Mouse (Mus musculus): ENCODE measurements around the gene Uox.

Uox gene

DNA sequence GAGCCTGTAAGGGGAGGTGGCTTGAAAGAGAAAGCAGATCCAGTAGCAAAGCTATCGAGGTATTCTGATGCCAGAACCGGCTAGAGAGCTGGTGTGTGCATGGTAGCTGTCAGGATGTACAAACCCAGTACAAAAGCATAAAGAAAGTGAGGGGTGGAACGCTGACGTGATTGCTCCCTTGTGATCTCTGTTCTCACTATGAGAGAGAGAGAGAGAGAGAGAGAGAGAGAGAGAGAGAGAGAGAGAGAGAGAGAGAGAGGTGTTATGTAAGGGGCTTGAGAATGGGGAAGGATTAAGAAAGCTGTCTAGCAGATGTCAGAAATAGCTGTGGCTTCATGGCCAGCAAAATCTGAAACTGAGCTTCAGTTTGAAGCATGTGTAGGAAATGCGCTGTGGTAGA is 13.7 kb downstream of the Uox start:
- no peak for DNase-seq (ENCODE audit: low read depth, low spot score)

DNA sequence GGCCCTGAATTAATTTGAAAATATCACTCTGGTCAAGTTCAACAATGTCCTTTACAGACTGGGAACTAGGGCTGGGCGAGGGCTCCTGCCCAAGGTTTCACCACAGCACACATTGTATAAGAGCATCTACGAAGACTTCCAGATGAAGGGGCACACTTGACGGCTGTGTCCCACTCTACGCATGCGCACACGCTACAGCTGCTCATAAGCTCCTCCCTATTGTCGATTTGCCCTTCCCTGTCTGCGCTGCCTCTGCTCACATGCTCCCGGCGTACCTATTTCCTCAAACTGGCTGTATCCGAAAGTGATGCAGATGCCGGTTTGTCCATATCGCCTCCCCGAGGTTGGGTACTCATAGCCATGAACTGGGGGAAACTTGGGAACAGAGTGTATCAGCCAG is 16.4 kb downstream of the Uox start:
- DNase-seq (ENCODE audit: low read depth, low spot score): no peak

DNA sequence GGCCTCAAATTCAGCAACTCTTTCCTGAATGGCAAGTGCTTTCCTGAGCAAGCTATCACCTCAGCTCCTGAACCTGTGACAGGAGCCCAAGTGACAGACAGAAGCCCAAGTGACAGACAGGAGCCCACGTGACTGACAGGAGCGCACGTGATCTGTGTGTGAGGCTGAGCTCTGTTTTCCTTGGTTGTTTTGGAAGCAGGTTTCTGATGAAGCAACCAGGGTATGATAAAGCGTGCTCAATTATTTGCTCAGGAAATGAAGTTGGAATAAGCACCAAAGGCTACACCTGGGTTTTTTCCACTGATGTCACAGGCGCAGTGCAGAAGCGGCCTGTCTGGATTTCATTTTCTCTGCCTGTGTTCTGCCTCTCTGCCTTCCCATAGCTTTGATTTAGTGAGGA is 19.3 kb downstream of the Uox start:
- DNase-seq (ENCODE audit: low read depth, low spot score): no peak

DNA sequence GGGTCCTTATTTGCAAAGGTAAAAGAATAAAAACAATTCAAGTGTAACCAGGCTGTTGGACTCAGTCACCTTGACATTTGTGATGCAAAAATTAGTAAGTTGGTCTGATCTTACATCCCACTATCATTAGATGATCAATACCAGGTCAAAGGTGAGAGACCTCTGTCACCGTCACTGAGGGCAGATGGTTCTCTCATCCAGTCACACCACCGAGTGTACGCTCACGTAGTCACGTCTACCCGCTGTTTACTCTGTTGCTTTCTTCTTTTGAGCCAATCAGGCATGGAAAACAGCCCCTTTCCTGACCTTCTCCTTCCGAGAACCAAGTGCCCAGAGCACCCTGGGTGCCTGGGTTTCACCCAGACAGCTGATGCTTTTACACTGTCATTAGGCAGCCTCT is 20.9 kb downstream of the Uox start:
- DNase-seq (ENCODE audit: low read depth, low spot score): no peak

DNA sequence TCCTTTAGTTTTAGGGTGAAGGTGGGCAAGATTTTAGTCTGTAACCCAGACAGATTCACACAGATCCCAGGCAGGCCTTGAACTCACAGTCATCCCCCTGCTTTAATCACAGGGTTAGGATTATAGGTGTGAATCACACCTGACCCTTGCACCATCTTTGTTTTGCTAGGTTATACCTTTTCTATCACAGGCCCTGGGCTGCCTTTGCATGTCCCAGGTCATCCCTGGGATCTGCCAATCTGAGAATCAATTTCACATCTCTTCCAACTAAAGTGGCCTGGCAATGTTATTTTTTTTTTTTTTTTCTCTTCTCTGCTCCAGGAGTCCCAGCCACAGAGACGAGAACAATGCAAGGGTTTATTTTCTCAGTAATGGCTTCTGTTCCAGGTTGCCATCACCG is 21.4 kb downstream of the Uox start:
- DNase-seq (ENCODE audit: low read depth, low spot score): no peak

DNA sequence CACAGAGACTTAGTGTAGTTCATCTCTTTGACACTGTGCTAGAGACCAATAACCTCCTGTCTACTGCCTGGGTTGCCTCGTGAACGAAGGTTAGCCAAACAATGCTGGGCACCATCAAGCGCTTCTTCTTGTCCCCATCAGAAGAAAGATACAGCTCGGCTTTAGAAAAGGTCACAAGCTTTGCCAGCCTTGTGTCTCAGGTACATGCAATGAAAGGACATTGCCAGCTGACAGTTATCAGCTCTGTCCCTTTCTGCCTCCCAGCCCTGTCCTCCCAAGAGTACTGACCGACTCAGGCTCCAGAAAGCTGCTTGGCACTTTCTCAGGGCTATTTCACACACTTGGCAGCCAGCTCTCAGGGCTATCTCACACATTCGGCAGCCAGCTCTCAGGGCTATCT is 25.2 kb downstream of the Uox start:
- no peak for DNase-seq (ENCODE audit: low read depth, low spot score)

DNA sequence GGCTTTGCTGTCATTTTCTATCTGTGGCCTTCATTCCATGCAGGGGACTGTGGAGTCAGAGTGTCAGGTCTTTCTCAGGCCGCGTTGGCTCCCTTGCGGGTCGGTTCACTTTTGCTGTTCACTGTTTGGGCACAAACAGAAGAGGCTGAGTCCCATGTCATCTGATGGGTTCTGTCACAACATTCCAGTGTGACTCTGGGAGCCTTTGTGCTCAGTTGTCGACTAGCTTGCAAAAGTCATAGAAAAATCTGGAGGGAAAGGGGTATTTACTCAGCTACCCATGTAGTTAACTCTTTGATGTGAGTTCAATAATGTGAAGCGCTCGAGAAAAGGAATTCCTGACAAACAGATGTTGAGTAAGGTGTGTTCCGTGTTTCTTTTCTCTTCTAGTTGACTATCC is 26.2 kb downstream of the Uox start:
- DNase-seq (ENCODE audit: low read depth, low spot score): no peak

DNA sequence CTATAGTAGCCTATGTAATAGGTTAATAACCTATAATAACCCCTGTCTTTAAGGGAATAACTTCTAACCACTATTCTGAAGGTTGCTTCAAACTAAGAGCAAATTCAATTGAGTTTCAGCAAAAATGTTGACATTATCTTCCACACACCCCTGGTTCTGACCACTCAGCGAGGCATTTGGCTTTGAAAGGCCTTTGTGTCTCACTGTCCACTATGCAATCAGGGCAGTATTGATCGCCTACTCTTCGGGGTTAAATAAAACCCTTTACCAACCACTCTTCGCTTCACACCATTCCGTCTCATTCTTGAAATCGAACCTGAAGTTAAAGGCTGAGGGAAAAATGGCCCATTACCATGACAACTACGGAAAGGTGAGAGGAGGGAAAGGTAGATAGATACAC is 26.6 kb downstream of the Uox start:
- DNase-seq (ENCODE audit: low read depth, low spot score): no peak

DNA sequence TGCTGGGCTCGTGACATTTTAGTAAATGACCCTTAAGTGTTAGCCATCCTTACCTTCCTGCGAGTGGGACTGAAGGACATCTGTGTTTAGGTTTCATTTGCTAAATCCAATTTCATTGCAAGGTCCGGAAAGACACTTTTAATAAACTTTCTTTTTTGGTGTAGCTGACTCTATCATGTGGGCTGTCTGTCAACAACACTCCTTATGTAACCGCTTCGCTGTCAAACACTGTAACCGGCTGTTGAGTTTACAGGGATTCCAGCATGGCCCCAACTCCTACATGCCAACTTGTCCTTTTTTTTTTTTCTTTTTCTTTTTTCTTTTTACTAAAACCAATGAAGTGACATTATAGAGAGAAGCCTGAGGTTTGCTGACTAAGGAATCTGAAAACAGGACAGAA is 28.2 kb downstream of the Uox start:
- no peak for DNase-seq (ENCODE audit: low read depth, low spot score)

DNA sequence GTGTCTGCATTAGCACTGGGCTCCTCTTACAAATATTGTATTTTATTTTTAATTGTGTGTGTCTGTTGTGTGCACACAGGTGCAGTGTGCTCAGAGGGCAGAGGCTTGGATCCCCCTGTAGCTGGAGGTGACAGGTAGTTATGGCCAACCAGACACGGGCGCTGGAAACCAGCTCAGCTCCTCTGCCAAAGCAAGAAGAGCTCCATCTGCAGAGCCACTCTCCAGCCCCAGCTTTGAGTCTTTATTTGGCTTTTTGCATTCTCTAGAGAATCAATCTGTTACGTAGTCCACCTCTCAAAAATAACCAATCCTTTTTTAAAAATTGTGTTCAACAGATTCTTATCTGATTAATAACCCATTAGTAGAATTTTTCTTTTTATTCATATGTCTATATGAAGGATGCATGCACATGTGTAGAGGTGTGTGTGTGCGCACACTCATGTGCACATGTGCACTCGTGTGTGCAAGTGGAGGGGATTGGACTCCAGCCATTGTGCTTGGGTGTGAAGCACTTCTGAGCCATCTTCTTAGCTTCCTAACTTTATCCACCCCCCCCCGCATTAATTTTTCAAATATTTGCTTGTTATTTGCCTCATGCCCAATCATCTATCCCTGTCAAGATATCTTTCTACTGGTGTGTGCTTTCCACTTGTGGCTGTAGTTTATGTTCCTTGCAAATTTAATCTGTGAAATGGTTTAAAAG is 29.1 kb downstream of the Uox start:
- DNase-seq (ENCODE audit: low read depth, low spot score): no peak

DNA sequence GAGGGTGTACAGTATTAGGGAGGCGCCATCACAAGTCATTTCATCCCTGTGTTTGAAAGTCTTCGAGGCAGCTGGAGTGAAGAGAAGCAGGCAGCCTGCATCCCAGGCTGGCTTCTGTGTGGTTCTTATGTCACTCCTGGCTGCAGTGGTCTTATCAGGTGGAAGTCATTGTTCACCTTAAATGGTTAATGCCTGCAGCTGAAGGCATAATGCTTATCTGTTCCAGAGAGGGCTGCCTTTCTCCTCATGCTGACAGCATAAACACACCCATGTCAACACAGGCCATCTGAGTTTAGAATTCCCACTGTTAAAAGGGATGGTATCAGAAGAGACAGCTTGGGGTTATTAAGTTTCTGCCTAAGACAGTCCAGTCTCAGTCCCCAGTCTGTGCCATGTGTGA is 31.0 kb downstream of the Uox start:
- DNase-seq (ENCODE audit: low read depth, low spot score): no peak

DNA sequence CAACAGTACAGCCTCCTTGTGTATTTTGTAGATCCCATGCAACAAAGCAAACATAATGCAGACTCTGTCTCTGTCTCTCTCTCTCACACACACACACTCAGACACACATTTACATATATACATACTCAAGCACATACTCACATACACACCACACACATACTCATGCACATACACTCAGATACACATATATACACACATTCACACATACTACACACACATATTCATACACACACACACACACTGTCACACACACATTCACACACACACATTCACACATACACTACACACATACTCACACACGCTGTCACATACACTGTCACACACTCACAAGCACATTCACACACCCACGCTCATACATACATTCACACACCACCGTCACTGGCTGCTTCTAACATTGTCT is 32.3 kb downstream of the Uox start:
- no peak for DNase-seq (ENCODE audit: low read depth, low spot score)

DNA sequence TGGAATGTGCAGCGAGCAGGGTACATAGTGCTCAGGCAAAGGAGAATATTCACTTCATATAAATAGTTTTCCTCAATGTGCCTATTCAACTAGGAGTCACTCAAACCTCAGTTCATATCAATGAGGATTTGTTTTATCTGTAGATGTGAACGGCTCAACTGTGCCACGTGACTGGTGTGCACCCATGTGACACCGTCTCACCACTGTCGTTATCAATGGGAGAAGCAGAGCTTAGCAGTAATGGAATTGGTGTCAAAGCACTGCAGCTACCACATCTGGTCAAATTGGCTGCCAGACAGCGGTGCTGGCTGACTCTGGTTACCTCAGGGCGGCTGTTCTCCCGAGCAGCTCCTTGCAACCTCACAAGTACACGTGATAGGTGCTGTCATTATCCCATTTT is 34.4 kb downstream of the Uox start:
- no peak for DNase-seq (ENCODE audit: low read depth, low spot score)

DNA sequence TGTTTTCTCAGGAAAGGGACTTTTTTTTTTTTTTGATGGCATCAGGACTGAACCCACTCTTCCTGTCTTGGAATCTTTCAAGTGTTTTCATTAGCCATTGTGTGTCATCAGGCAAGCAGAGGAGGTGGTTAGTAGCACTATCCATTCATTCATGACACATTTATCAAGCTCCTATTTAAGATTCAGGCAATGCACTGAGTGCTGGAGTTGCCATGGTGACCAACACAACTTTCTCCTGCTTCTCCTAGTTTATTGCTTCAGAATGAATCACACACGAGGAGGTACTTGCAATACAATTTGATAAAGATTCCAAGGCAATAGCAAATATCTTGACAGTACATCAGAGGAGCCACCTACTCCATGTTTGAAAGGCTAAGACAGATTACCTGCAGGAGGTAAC is 37.1 kb downstream of the Uox start:
- peak; percentile 18 for DNase-seq (ENCODE audit: low read depth, low spot score)

DNA sequence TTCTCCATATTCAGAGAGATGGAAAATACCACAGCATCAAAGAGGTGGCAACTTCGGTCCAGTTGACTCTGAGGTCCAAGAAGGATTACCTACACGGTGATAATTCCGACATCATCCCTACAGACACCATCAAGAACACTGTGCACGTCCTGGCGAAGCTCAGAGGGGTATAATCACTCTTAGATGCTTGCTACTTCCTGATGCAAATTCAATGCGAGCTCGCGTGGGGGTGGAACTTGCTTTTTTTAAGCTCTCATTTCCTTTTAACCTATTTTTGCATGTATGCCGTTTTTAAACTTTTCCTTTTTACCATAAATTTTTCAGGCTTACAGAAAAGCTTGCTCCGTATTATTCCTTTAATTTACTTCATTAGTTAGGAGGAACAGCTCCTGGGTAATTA is 40.1 kb downstream of the Uox start:
- DNase-seq (ENCODE audit: low read depth, low spot score): no peak

DNA sequence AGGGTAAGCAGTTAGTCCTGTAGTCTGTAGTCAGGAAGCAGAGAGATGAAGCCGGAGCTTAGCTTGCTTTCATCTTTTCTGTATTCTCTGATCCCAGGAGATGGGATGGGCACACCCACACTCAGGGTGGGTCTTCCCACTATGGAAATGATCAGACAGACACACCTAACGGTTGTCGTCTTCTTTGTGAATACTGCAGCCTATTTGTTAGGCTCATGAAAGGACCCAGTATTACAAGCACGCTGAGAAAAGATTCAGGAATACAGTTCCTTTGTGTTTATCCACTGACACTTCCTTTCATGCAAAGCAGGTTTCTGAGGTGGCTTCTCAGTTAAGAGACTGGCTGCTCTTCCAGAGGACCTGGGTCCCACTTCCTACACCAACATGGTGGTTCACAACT is 41.0 kb downstream of the Uox start:
- DNase-seq (ENCODE audit: low read depth, low spot score): no peak

DNA sequence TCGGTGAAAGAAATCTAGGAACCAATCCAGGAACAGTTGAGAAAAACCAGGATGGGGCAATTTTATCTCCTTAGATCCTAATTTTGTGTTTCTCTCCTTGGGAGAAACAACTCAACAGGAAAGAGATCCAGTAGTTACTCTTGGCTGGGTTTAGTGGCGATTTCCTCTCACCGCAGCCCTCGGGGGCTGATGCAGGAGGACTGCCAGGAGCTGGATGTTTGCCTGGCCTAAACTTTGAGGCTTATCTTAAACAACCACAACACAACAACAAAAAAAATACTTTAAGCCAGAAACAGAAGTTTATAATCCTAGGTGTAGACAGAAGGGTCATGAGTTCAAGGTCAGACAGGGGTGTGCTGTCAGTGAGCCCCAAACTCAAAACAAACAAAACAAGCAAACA is 41.6 kb downstream of the Uox start:
- no peak for DNase-seq (ENCODE audit: low read depth, low spot score)

DNA sequence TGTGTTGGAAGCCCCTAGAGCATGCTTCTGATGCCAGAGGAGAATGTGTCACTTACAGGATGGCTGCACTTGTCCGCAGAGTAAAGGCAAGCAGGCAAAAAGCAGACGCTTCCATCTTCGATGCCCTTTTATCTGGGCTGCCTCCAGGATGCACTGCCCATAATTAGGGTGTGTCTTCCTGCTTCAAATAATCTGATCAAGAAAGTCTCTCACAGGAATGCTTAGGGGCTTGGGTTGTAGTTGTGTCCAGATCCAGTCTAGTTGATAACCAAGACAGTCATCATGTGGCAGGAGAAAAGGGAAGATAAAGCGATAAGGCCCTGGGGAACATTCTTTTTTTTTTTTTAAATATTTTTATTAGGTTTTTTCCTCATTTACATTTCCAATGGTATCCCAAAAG is 45.3 kb downstream of the Uox start, which contains the start of gene Dnase2b:
Gene Dnase2b, minus strand, starts transcription at position 101 of the 400 bp plus-strand sequence.
- DNase-seq (ENCODE audit: low read depth, low spot score): no peak

DNA sequence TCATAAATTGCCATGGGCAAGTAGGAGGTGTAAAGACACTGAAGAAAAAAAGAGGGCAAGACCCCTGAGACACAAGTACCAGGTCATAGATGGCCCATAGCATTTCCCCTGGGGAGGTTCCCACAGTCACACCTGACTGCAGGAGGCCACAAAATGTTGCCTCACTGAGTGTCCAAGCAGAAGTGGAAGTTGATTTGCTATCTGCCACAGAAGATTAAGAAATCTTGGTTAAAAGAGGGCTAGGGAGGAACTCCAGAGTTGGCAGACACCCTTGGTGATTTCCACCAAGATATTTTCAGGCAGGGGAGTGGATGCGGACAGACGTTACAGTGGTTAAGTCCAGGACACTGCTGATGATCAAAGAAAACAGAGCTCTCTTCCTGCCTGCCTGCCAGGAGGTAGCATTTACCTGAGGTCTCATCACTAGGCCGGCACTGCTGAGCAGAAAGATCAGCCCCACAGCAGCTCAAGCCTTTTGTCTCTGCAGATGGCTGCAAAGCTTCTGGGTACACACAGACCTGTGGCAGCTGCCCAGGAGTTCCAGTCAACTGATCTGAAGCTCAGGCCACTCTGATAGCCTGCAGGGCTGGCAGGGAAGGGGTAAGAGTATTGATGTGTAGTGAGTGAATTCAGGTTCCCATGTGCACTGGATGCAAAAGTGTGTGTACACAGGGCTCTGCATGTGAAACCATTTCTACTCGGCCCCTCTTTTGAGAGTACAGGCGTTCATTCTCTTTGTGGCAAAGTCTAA is 46.5 kb downstream of the Uox start:
- DNase-seq (ENCODE audit: low read depth, low spot score): no peak

DNA sequence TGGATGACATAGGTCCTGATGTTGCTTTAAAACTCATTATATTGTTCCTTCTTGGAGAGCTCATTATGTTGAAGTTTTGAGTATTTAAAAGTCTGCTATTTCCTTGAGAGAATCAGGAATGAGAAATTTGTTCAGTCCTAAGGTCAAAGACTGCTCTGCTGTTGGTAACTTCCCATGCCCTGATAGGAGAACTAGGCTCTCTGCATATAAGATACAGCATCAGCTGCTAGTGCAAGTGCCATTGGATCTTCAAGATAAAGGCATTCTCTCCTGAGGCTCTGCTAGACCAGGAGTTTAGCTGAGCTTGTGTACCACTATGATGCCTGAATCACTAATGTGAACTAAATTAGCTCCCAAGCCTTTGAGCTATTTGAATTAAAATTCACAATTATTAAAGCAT is 47.7 kb downstream of the Uox start:
- no peak for DNase-seq (ENCODE audit: low read depth, low spot score)

DNA sequence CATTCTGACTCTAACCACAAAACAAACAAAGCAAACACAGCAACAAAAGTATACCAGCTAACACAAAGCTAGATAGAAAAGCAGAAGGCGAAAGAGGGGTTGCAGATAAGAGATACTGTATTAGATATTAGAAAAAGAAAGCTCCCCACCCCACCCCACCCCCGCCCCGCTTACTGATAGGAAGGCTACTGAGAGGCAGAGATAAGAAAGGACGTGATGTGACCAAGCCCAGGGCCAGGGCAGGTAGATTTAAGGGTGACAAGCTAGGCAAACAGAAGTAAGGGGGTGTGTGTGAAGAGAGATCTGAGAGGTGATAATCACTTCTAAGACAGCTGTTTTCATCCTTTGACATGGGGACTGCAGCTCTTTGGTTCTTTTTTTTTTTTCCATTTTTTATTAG is 48.1 kb downstream of the Uox start:
- DNase-seq (ENCODE audit: low read depth, low spot score): no peak

DNA sequence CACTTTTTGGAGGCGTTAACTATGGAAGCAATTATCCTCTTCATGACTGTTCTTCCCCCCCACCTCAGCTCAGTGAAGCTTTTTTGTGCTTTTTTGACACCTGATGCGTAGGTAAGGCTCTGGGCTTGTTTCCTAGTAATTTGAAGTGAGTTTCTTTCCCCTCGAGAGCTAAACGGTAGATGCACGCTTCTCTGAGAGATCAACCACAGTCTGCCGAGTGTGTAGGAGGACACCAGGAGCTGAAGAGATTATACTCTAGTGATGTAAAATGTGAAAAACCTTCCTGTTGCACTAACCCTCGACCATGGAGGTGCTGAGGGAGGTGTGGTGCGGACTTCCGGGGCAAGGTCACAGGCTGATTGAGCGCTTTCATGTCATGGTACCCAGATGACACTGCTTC is 49.9 kb downstream of the Uox start:
- no peak for DNase-seq (ENCODE audit: low read depth, low spot score)

DNA sequence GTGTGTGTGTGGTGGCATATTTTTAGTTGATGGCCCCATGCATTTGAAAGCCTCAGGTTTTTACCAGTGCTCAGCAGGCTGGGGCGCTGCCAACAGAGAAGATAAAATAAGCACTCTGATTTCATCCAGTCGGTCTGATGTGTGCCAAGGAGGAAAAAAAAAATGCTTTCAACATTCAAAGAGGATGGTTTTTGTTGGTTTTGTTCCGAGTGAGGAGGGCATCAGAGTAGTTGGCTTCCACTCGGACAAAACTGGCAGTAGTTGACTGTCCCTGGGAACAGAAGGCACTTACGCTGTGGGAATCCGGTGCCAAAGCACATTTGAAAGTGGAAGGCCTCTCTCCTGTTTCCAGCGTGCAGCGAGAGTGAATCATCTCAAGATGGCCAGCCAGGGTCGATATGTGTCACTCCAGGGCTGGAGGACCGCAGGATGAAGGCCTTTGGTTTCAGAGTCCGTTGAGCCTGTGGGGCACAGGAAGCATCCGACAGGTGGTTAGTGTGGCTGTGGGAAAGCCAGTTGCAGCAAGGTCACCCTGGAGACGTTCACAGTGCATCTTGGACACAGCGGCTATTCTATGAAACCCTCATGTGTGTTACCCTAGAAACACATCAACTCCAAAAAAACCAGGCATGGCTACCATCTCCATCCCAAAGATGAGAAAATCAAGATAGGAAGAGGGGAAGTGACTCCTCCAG is 50.5 kb downstream of the Uox start:
- no peak for DNase-seq (ENCODE audit: low read depth, low spot score)
